Mouse (Mus musculus) spleen, postnatal 4 days (tissue): ENCODE results near the gene Gm21783.
"Not testable (repeated sequence)": the region's sequence is repeated elsewhere in the genome, so short reads cannot be mapped to it uniquely, and the experiment has no call there.

Experiments
- DNase-seq, 2 experiments: peaks; one replicate each; pipeline ENCODE4 v3.0.0; 2022; ENCODE audit warnings: low spot score in 2 of 2

Gm21783 gene

DNA sequence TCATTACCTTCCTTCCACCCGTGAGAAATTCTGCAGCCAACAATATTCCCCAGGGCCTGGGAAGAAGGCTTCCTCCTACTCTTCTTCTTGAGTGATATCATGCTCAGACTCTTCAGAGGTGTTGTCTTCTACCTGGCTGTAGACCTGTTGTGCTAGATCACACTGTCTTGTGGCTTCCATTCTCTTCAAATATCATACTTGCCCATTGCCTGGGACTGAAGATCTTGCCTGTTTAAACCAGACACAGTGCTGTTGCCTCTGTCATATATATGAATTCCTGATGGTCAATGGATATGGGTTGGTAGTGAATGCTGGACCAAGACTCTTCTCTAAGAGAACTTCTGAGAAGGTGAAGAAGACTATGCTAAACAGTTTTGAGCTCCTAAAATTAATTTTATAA, at the start of gene Gm21783:
Gene Gm21783, minus strand, starts transcription at position 101 of the 400 bp plus-strand sequence.
- DNase-seq: not testable (repeated sequence)
